Mouse (Mus musculus) testis, adult 10 weeks (tissue): Measurements from ENCODE around the gene Prpf6. TPM values are rescaled to one million over a fixed set of nuclear protein-coding genes. Genes with fewer than 3 reads are reported as not detected.

ENCODE experiments used
- polyA plus RNA-seq: library from polyadenylated mRNA; stranded (reverse); fragments of 350-450 nt; fragmentation: Illumina TruSeq; extraction: RNeasy Lipid Tissue Mini Kit (QIAGEN cat#74804); gene quantifications from one replicate; pipeline ENCODE4 v1.2.3, GENCODE M21; 2014; ENCODE audit warnings: low read depth, low replicate concordance

Prpf6 gene
- 25.6 TPM for polyA plus RNA-seq

GRCm38 (mm10) chr2:181591528-181592085 is at the start of gene Prpf6:
TSS of gene Prpf6 (plus strand) at chr2:181591868.

DNA sequence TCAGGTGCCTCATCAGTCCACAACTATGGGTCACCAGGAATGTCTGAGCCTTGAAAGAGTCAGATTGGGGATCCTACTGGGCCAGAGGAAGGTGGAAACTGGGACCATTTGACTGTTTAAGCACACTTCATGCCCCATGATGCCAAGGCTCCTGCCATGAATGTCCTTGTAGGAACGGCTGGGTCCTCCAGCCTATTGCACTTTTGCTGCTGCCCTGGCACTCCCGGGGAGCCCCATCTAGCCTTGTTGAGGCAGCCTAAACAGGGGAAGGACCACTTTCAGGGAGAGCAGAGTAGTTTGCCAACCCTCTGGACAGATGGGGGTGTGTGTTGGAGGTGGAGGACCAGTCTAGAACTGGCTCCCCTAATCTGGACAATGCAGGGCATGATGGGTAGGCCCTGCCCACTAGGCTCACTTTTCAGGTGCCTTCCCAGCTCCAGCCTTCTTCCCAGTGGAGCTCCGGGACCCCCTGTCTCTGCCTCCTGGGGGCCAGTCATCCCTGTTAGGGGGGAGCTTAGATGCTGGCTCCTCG is 7.2 kb upstream of the Prpf6 start, which contains the start of gene Uckl1:
Gene Uckl1 (minus strand): TSS at position 482 of the 532 bp plus-strand sequence.

DNA sequence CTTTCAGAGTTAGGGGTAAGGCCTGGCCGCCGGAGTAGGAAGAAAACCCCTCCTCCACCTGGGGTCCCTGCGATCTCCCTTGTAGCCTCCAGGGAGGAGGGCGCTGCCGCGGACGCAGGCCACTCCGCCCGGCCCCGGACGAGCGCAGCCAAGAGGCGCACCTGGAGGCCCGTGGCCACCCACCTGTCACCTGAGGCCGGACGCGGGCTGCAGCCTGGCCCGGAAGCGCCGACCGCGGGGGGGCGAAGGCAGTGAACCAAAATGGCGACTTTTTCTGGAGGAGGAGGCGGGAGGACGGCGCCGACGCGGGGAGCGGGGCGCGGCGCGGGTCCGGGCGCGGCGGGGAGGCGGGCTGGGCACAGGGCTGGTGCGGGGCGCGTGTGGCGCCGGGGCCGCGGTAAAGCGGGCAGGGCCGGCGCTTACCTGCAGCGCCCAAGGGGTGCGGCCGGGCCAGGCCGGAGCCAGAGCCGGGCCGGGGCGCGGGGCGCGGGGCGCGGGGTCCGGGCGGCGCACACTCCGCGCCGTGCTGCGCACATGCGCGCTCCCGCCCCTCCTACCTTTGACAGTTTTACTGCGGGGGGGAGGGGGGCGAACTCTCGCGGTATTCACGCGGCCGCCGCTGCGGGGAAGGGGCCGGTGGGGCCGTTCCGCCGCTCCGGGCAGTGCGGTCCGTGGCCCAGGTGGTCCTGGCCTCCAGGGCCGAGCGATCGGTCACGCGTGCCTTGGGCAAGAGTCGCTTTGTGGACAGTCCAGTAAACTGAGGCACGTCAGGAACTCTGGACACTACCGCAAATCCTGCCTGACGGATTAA is 768 bp downstream of the Prpf6 start, which contains the start of gene Zfp512b:
Gene Zfp512b (minus strand): TSS at position 573 of the 811 bp plus-strand sequence.

DNA sequence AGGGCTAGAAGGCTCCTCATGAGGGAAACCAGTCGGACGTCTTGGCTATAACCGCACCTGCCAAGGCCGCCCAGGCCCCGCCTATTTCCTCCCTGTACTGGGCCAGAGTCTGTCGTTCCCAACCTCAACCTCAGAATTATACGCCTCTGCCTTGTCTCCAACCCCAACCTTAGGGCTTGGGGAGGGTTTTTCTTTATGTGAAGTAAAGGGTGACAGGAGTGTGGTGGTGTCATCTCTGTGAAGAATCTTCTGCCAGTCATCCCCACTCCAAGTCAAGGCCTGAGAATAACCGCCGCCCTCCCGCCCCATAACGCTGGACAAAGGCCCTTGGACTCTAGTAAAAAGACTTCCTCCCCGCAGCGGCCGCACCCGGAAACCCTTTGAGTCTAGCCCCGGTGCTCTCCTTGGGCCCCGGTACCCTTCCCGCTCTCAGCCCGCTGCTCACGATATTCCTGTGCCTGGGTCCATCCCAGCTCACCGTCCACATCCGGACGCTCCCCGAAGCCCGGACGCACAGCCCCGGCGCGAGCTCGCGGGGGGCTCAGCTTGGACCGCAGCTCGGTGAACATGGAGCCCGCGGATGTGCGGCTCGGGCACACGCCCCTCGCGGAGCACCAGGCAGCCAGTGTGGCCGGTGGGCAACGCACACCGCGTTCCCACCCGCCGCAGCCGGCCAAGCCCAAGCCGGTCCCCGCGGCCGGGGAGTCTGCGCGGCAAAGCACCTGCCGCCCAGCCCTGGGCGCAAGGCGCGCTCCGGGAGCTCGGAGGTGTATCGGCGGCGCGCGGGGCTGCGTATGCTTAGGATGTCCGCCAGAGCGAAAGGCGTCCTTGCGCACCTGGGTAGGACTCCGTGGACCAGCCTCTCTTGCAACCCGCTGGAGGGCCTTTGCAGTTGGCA is 7.0 kb downstream of the Prpf6 start, which contains the start of gene Samd10:
Gene Samd10 (minus strand): TSS at position 759 of the 898 bp plus-strand sequence.

DNA sequence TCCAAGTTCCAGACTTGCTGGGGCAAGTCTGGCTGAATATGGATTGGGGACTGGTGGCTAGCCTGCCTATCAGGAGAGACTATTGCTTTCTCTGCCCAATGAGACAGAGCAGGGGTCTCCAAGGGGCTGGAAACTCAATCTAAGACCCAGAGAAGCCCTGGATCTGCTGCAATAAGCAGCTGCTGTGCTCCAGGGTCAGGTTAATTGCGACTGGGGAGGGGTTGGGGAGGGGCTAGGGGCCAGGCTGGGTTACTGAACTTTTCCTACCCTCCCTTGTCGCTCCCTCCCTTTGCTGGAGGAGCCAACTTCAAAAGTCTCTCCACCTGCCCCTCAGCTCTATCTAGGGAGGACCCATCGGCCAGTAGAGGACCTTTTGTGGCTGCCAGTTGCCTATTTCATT is 65.1 kb downstream of the Prpf6 start, which contains the start of gene Gm29797:
Gene Gm29797 (plus strand): TSS at position 301 of the 400 bp plus-strand sequence.

DNA sequence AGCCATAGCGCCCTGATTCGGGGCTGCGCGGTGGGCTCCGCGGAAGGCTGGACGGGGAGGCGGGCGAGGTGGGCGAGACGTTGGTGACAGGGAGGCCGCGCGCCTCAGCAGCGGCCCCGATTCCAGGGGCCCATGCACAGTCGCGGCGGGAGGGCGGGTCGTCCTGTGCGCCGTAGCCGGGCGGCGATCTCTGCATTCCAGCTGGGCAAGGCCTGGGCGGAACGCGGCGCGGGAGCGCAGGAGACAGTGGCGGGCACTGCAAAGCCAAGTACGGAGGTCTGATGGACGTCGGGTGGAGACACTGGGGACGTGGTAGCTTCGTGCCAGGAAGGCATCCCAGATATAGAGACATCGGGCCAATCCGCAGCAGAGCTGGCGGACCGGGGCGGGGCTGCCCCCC is 79.7 kb downstream of the Prpf6 start, which contains the start of gene Sox18:
Gene Sox18 (minus strand): TSS at position 315 of the 400 bp plus-strand sequence.

GRCm38 (mm10) chr2:181679951-181680715 is 88.5 kb downstream of the Prpf6 start, which contains the start of gene Tcea2:
TSS of gene Tcea2 (plus strand) at chr2:181680310.

GRCm38 (mm10) chr2:181693339-181694280 is 101.9 kb downstream of the Prpf6 start, which contains the start of gene Rgs19:
TSS of gene Rgs19 (minus strand) at chr2:181693977.

DNA sequence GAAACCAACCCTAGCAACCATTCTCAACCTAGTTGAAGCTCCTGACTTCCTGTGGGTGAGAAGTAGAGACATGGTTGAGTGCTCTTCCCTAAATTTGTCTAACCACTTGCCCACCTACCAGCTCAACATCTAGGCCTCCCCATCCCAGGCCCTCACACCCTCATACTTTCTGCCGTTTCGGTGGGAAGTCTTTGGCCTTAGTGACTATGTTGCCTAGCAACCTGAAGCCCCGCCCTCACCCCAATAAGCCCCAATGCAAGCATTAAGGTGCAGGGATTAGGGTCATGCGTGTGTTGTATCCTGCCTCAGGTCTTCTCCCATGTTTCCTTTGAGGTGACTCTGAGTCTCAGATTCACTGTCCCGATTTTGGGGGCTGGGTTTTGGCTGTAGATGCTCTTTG is 106.6 kb downstream of the Prpf6 start, which contains the start of gene Lkaaear1:
Gene Lkaaear1 (minus strand): TSS at position 202 of the 400 bp plus-strand sequence.

Other genes with a start within 250 kb of the Prpf6 start
- gene Zgpat, start 226.9 kb upstream of the Prpf6 start, polyA plus RNA-seq: 0.88 TPM
- gene Arfrp1, start 226.5 kb upstream of the Prpf6 start, polyA plus RNA-seq: 36.4 TPM
- gene Lime1, start 211.8 kb upstream of the Prpf6 start, polyA plus RNA-seq: 0.50 TPM
- 2.3 TPM for gene Zbtb46, start 132.4 kb upstream of the Prpf6 start, polyA plus RNA-seq
- 9.6 TPM for gene Abhd16b, start 98.7 kb upstream of the Prpf6 start, polyA plus RNA-seq
- gene Tpd52l2, start 94.7 kb upstream of the Prpf6 start, polyA plus RNA-seq: 13.2 TPM
- gene Dnajc5, start 71.4 kb upstream of the Prpf6 start, polyA plus RNA-seq: 16.9 TPM
- 6.7 TPM for gene Uckl1, start 7.0 kb upstream of the Prpf6 start, polyA plus RNA-seq
- gene Zfp512b, start 935 bp downstream of the Prpf6 start, polyA plus RNA-seq: 13.4 TPM
- gene Samd10, start 7.3 kb downstream of the Prpf6 start, polyA plus RNA-seq: 14.0 TPM
- gene Gm29797, start 65.2 kb downstream of the Prpf6 start, polyA plus RNA-seq: not detected
- gene Sox18, start 79.8 kb downstream of the Prpf6 start, polyA plus RNA-seq: 0.13 TPM
- gene Tcea2, start 88.4 kb downstream of the Prpf6 start, polyA plus RNA-seq: 73.6 TPM
- gene Rgs19, start 102.1 kb downstream of the Prpf6 start, polyA plus RNA-seq: 8.8 TPM
- gene Lkaaear1, start 106.6 kb downstream of the Prpf6 start, polyA plus RNA-seq: 0.90 TPM
- 2.3 TPM for gene Oprl1, start 123.1 kb downstream of the Prpf6 start, polyA plus RNA-seq
- gene Myt1, start 171.5 kb downstream of the Prpf6 start, polyA plus RNA-seq: 2.4 TPM
- gene Pcmtd2, start 246.0 kb downstream of the Prpf6 start, polyA plus RNA-seq: 30.6 TPM